Mouse (Mus musculus) right cerebral cortex, adult 18-20 months (tissue): ENCODE data around the gene Dusp7.

Source experiments
- DNase-seq: peaks from one replicate; pipeline ENCODE4 v3.0.0; 2022; ENCODE audit warnings: mixed read lengths

Dusp7 gene

GRCm38 (mm10) chr9:106368112-106368717, at the start of gene Dusp7:
TSS of gene Dusp7 (plus strand) at chr9:106368632.
- peak; percentile 87 for DNase-seq

DNA sequence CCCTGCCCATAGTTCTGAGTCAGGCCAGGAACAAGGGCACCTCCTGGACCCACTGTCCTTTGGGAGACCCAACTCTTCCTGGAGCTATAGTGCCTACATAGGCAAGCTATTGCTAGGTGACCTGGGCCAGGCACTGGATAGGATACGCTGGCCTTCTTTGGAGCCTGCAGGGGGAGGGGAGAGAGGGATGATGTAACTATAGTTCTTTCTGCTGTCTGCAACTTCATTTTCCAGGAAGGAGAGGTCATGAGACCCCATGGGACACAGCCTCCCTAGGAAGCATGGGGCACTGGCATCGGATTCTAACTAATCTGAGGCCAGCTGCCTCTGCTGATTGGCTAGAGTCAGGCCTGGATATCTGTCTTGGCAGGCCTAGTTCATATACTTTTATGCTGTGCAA, 49.3 kb upstream of the Dusp7 start:
- no peak for DNase-seq

- DNase-seq: no peak
Observed at GRCm38 (mm10) chr9:106322497-106322896, 45.9 kb upstream of the Dusp7 start.

DNA sequence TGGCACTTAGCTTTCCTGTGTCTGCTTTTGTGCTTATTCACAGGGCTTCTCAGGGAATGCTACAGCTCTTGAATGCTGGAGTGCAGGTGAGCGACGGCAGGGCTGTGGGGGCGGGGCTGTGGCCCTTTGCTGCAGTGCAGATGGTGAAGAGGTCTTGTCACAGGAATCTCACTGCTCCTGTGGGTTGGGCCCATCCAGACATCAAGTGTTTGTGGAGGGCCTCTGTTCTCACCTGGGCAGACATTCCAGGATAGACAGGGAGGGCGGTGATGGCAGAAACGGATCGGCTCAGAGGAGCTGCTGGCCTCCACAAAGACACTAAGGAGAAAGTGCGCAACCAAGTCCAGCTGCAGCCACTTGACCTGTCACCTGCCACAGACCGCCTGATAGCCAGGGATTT, 42.2 kb upstream of the Dusp7 start:
- DNase-seq: no peak

GRCm38 (mm10) chr9:106327125-106327809, 41.2 kb upstream of the Dusp7 start:
- DNase-seq: peak; percentile 71

DNA sequence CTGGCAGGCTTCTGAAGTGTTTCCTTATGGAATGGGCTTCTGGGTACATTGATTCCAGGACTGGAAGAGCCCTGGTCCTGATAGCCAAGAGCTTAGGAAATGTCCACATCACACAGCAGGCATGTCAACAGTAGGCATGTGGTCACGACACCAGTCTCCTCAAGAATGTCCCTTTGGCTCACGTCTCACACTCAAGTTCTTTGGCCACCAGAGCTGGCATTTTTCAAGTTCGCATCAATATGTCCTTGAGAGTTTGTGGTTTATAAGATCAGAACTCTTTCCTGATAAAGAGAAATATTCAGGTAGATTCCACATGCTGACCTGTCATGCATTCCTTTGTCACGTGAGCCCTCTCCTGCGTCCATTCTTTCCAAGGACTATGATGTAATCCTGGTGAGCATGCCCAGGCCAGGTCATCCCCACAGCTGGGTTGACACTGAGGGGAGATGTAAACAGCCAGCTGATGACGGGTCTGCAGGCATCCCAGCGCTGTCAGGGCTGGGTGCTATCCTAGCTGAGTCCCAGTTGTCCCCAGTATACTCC, 40.3 kb upstream of the Dusp7 start:
- DNase-seq: no peak

GRCm38 (mm10) chr9:106328772-106329511, 39.5 kb upstream of the Dusp7 start:
- no peak for DNase-seq

DNA sequence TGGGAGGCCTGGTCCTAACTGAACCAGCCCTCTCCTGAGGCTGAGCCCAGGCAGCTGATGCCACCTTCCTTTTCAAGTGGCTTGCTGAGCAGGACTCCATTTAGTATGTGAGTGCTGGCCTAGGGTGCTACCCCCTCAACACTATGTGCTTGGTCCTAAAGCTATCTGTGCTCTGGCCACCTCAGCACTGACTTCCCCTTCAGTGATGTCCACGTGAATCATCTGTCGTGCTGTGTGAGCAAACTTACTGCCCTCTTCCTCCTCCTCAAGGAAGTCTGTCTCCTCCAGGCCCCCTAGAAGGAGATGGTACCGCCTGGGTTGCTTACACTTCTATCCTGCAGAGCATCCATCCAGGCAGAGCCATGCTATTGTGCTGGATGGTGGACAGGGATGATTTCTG, 35.7 kb upstream of the Dusp7 start:
- DNase-seq: no peak

DNA sequence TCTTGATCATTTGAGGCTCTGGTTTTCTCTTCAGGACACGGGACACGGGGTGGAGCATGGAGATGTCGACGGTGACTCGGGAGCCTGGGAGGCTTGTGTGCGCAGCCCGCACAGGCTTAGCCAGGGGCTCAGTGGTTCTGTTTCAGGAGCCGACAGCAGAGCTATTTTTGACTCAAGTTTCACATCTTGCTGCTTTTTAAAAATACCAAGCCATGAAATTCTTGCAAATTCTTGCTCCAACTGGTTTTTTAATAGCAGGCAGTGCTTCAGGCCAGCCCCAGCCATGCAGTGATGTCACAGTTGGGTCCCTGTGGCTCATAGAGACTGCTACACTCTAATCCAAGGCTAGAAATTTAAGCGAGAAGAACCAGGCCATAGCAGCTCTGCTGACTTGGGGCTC, 30.8 kb upstream of the Dusp7 start:
- peak; percentile 59 for DNase-seq

- no peak for DNase-seq
Observed at GRCm38 (mm10) chr9:106338462-106339172, 29.8 kb upstream of the Dusp7 start.

DNA sequence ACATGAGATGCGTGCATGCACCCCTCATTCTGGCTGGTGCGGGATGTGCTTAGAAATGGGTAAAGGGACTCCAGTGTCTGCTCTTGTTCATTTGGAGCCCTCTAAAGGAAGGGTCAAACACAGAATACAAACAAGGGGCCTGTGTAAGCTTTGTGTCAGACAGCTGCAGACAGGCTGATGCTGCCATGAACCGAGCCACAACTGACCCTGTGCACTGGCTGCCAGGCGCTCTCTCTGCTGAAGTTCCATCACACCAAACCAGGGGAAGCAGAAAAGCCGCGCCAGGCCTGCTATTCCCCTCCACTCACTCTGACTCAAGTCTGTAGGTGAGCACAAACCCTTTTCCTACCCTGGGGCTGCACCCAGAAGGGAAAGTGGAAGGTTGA, 29.3 kb upstream of the Dusp7 start:
- DNase-seq: no peak

DNA sequence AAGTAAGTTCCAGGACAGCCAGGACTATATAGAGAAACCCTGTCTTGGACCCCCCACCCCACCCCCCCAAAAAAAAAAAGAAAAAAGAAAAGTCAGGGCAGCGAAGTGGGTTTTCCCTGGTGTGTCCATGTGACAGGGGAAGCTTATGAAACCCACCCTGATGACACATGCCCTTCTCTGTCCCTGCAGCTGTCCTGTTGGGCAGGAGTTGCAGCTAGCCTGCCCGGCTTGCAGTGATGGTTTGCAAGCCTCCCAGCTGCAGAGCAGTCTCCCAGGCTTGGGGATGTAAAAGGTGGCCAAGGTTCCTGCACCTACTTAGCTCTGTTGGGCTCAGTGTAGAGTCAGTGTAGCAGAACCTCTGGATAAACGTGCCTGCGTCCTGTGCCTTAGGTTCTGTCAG, 28.7 kb upstream of the Dusp7 start:
- DNase-seq: no peak

DNA sequence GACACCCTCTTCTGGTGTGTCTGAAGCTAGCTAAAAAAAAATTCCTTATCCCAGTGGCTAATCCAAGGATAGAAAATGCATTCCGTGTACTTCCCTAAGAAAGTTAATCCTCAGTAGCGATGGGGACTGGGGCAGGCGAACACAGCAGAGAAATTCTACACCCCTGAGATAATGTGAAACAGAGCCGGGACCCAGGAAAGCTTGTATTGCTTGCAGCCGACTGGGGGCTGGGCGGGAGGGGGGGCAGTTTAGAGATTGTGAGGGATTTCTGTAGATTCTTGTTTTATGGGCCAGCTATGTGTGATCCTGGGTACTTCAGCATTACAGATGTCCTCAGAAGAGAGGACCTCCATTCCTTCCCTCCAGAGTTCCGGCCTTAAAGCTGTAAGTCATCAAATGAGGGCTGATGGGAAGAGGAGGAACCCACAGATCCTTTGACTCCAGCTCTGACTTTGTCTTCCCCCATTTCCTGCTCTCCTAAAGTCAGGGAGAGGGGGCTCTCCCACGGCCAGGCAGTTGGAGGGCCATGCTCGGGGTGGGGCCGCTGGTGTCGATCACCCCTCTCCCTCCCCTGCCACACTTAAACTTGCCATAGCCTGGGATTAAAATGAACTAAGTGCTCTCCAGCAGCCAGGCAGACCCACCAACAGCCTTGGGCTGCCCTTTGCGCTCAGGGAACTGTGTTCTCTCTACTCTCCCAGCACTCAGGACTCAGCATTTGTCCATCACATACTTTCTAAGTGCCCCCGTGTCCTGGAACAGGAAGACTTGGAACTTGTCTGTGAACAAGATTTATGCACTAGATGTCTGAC, 27.7 kb upstream of the Dusp7 start:
- DNase-seq: no peak

- no peak for DNase-seq
Observed at GRCm38 (mm10) chr9:106341313-106341686, 27.1 kb upstream of the Dusp7 start.

DNA sequence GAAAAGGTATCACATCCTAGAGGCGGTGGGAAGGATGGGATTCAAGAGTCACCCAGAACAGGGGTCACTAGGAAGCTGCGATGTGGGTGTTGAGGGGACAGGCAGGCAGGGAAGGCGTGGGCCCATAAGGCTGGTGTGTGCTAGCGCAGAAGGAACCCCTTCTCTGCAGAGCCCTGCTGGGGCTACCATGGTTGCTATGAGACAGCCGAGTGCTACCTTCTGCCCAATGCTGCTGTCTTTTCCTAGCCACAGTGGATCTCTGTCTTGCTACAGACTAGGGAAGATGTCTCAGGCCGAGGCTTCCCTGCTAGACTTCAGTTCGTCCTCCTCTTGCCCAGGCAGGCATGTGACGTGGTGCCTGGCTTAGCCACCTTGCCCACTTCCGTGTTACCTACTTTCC, 25.9 kb upstream of the Dusp7 start:
- DNase-seq: no peak

- DNase-seq: peak; percentile 79
Observed at GRCm38 (mm10) chr9:106345167-106345566, 23.3 kb upstream of the Dusp7 start.

DNA sequence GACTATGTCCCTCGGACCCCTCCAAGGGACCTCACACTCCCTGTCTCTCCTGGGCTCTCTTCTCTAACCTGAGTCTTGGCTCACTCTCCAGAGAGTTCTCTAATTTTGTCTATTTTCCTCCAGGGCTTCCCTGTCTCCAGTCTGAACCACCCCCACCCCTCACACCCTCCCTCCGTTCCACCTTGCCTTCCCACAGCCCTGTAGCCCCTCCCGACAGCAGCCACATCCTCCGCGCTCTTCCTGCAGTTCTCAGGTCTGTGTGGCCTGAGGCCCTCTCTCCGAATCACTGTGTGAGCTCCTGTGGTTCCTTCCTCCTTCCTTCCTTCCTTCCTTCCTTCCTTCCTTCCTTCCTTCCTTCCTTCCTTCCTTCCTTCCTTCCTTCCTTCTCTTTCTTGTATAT, 22.8 kb upstream of the Dusp7 start:
- no peak for DNase-seq

DNA sequence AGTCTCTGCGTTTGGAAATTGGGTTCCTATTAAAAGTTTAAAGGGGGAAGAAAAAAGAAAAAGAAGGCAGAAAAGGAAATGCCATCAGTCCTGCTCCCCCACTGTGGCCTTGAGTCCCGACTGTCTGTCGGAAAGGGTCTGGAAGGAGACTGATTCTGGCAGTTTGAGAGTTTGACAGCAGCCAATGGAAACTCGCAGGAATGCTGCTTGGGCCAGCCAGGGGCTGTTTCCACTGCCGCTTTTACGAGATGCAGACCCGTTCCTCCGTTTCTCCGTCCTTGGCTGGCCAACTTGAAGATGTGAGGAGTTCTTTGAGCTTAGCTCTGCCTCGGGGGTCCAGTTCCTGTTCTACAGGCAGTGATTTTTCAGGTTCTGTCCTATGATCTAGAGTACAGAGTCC, 20.2 kb upstream of the Dusp7 start:
- no peak for DNase-seq

GRCm38 (mm10) chr9:106349075-106349474, 19.4 kb upstream of the Dusp7 start:
- DNase-seq: no peak

DNA sequence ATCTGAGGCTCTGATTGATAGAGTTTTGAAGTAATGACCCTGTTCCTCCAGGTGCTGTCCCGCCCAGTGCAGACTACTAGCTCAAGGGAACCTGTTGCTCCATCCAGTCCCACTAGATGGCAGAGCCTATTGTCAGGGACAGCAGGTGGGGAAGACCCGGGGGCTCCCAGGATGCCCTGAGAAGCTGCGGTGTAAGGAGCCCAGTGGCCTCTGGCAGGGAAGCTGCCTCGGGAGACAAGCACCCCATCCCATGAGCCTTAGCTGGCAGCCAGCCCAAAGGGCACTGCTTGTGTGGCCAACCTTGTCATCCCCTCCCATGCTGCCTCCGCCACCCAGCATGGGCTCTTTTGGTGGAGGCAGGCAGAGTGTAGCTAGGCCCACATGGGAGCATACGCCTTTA, 17.3 kb upstream of the Dusp7 start:
- DNase-seq: no peak

DNA sequence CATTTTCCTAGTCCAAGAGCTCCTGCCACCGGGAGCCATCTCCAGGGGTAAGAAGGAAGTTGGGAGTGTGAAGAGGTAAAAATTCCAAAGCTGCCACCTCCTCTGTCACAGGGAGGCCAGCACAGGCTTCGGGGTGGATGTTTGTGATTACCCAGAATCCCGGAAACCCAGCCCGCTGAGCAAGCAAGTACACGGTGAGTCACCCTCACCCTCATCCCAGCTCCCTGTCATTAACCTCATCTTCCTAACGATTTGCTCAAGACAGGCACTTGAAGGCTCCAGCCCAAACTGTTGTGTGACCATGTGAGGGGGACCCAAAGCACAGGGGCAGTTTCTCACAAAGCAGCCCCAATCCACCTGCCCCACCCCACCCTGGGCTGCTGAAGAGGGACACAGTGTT, 14.7 kb upstream of the Dusp7 start:
- DNase-seq: no peak

DNA sequence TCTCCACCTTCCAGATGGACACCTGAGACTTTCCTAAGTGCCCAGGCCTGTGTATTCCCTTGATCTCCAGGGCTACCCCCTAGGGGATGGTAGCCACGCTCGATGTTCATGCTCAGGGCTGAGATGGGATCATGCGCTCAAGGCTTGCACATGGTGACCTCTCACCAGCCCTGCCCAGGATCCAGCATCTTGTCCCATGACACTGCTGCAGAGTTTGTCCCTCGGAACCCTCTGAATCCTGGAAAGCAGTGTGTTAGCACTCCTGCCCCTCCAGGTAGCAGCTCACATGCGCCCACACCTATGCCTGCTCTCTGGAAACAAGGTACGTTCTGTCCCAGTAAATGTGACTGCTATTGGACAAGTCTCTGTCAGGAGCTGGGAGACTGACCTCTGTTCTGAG, 13.6 kb upstream of the Dusp7 start:
- DNase-seq: no peak
